Mouse (Mus musculus): Measurements from ENCODE around the gene Tmem221. TPM values are rescaled to one million over a fixed set of nuclear protein-coding genes. Genes with fewer than 3 reads are reported as not detected.

The Tmem221 gene
- polyA plus RNA-seq, 1 experiment from 2014 or later, result 0.53 TPM

DNA sequence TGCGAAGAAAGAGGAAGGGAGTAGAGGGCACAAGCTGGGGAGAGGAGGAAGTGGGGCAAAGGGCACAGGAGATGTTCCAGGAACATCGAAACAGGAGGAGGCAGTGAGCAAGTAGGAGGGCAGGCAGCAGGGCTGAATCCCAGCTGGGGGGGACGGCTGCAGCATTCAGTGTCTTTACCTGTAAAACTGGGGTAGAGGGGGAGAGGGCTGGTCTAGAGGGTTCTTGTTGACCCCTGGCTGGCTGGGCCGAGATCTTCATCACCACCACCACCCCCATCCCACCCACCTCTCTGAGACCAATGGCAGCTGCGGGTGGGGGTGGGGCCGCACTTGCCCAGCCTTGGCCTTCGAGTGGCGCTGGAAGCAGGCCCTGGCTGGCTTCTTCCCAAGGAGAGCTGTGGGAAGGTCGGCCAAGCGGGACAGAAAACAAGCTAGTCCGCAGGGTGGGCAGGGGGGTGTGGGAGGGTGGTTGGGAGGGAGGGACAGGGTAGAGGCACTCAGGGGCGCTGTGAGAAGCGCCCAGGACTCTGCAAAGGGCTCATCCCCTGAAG lies 9.8 kb upstream of the Tmem221 start, which contains the start of gene Slc27a1:
Gene Slc27a1 (plus strand): TSS at position 496 of the 551 bp plus-strand sequence.
- H3K36me3 ChIP-seq (ENCODE audit: control insufficient read depth, insufficient read depth, low read length), result no peaks in the 10 kb centered on the region
- H3K27ac ChIP-seq (replicated peaks in 1 of 2; ENCODE audit: control insufficient read depth in 1 of 2, insufficient read depth in 1 of 2, low read depth in 2 of 2, low read length in 2 of 2), result peak within 1 kb of the TSS in 1 of 2 experiments; percentile 64; a peak in 2 of 4 replicates
- ATAC-seq (ENCODE audit: insufficient number of reproducible peaks, insufficient read depth, low FRiP score, low read depth), result no peak
- H3K27me3 ChIP-seq (ENCODE audit: control insufficient read depth, insufficient read depth, low read length), result 0 out of 2 replicates have a peak, but pooled peaks cover 4% of the 10 kb centered on the region
- WGBS, result 16% methylated on average over 13 of the region's 13 CpGs
- peaks cover 16 to 26% of the 10 kb centered on the region in 2 experiments for H3K4me1 ChIP-seq (ENCODE audit: control insufficient read depth in 2 of 2, insufficient read depth in 2 of 2, low read length in 2 of 2)
- 0 out of 2 replicates have a peak, but pooled peaks cover 2% of the 10 kb centered on the region for H3K9me3 ChIP-seq (ENCODE audit: control insufficient read depth, low read length)
- peak within 1 kb of the TSS; percentile 73 for H3K9ac ChIP-seq (ENCODE audit: low read length)
- H3K4me2 ChIP-seq (ENCODE audit: low read length), result peak within 1 kb of the TSS; percentile 91
- peak within 1 kb of the TSS; percentile 53 to 54 for H3K4me3 ChIP-seq (ENCODE audit: control insufficient read depth in 1 of 2, insufficient read depth in 1 of 2, low read depth in 1 of 2, low read length in 2 of 2)

DNA sequence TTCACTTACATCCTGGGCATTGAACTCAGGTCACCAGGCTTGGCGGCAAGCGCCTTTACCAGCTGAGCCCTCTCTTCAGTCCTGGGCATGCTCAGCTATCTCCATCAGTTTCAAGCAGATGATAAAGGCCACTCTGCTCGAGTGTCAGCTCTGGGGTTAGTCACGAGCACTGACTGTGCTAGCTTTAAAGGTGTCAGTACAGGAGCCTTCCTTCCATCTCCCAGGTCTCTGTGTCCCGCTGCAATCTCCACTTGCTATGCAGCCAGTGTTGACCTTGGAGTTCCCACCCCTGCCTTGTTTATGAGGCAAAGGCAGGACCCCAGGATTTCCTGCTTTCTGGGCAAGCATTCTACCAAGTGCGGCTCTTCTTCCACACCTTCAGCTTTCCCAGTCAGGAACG lies 8.9 kb upstream of the Tmem221 start:
- peaks cover 14 to 23% of the 10 kb centered on the region in 2 experiments for H3K4me1 ChIP-seq (ENCODE audit: control insufficient read depth in 2 of 2, insufficient read depth in 2 of 2, low read length in 2 of 2)
- H3K4me3 ChIP-seq (ENCODE audit: control insufficient read depth in 1 of 2, insufficient read depth in 1 of 2, low read depth in 1 of 2, low read length in 2 of 2), result no peak overlapping the region
- no peaks in the 10 kb centered on the region for H3K36me3 ChIP-seq (ENCODE audit: control insufficient read depth, insufficient read depth, low read length)
- no peak overlapping the region for H3K27ac ChIP-seq (replicated peaks in 1 of 2; ENCODE audit: control insufficient read depth in 1 of 2, insufficient read depth in 1 of 2, low read depth in 2 of 2, low read length in 2 of 2)
- WGBS, result 63% methylated on average over 7 of the region's 7 CpGs
- H3K27me3 ChIP-seq (ENCODE audit: control insufficient read depth, insufficient read depth, low read length), result peaks cover 12% of the 10 kb centered on the region
- H3K4me2 ChIP-seq (ENCODE audit: low read length), result no peak overlapping the region
- 0 out of 2 replicates have a peak, but pooled peaks cover 2% of the 10 kb centered on the region for H3K9me3 ChIP-seq (ENCODE audit: control insufficient read depth, low read length)
- H3K9ac ChIP-seq (ENCODE audit: low read length), result no peak overlapping the region
- ATAC-seq (ENCODE audit: insufficient number of reproducible peaks, insufficient read depth, low FRiP score, low read depth), result no peak

DNA sequence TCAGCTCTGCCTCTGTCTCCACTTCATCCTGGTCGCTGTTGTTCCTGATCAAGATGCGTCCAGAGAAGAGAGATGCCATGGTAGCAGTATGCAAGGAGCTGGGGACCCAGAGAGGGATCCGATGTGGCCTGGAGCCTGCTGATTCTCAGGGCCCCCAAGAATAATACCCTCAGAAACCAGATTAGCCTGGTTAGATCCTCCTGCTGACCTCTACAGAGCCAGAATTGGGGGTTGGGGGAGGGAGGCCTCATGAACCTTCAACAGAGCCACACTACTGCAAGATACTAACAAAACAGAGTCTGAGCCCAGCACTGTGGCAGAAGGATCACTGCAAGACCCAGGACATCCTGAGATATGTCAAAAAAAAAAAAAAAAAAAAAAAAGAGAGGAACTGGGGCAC lies 7.8 kb upstream of the Tmem221 start, which contains the start of gene Nxnl1:
Gene Nxnl1 (minus strand): TSS at position 101 of the 400 bp plus-strand sequence.
- H3K4me2 ChIP-seq (ENCODE audit: low read length), result no peak within 1 kb of the TSS
- ATAC-seq (ENCODE audit: insufficient number of reproducible peaks, insufficient read depth, low FRiP score, low read depth), result no peak
- 52% methylated on average over 3 of the region's 3 CpGs for WGBS
- peaks cover 23% of the 10 kb centered on the region for H3K27me3 ChIP-seq (ENCODE audit: control insufficient read depth, insufficient read depth, low read length)
- H3K9me3 ChIP-seq (ENCODE audit: control insufficient read depth, low read length), result 0 out of 2 replicates have a peak, but pooled peaks cover 2% of the 10 kb centered on the region
- H3K4me1 ChIP-seq (ENCODE audit: control insufficient read depth in 2 of 2, insufficient read depth in 2 of 2, low read length in 2 of 2), result peaks cover 13 to 23% of the 10 kb centered on the region in 2 experiments
- H3K36me3 ChIP-seq (ENCODE audit: control insufficient read depth, insufficient read depth, low read length), result no peaks in the 10 kb centered on the region
- no peak within 1 kb of the TSS for H3K4me3 ChIP-seq (ENCODE audit: control insufficient read depth in 1 of 2, insufficient read depth in 1 of 2, low read depth in 1 of 2, low read length in 2 of 2)
- no peak within 1 kb of the TSS for H3K9ac ChIP-seq (ENCODE audit: low read length)
- no peak within 1 kb of the TSS for H3K27ac ChIP-seq (replicated peaks in 1 of 2; ENCODE audit: control insufficient read depth in 1 of 2, insufficient read depth in 1 of 2, low read depth in 2 of 2, low read length in 2 of 2)

DNA sequence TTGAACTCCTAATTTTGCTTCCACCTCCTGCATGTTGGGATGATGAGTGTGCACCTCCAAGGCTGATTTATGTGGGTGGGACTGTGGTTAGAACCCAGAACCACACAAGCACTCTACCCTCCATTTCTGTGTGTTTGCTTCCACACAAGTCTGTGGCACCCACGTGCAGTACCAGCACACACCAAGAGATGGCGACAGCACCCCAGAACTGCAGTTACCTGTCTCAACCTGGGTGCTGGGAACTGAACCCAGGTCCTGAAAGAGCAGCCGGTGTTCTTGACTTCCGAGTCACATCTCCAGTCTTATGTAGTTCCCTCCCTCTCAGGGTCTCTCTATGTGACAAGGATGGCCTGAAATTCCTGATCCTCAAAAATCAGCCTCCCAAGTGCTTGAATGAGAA lies 5.3 kb upstream of the Tmem221 start:
- no peak overlapping the region for H3K4me3 ChIP-seq (ENCODE audit: control insufficient read depth in 1 of 2, insufficient read depth in 1 of 2, low read depth in 1 of 2, low read length in 2 of 2)
- 0 out of 2 replicates have a peak, but pooled peaks cover 2% of the 10 kb centered on the region for H3K9me3 ChIP-seq (ENCODE audit: control insufficient read depth, low read length)
- WGBS, result 91% methylated on average over 4 of the region's 4 CpGs
- H3K27me3 ChIP-seq (ENCODE audit: control insufficient read depth, insufficient read depth, low read length), result peaks cover 48% of the 10 kb centered on the region
- no peak overlapping the region for H3K9ac ChIP-seq (ENCODE audit: low read length)
- no peak overlapping the region for H3K4me2 ChIP-seq (ENCODE audit: low read length)
- H3K4me1 ChIP-seq (ENCODE audit: control insufficient read depth in 2 of 2, insufficient read depth in 2 of 2, low read length in 2 of 2), result peaks cover 8 to 12% of the 10 kb centered on the region in 2 experiments
- ATAC-seq (ENCODE audit: insufficient number of reproducible peaks, insufficient read depth, low FRiP score, low read depth), result no peak
- H3K27ac ChIP-seq (replicated peaks in 1 of 2; ENCODE audit: control insufficient read depth in 1 of 2, insufficient read depth in 1 of 2, low read depth in 2 of 2, low read length in 2 of 2), result no peak overlapping the region
- no peaks in the 10 kb centered on the region for H3K36me3 ChIP-seq (ENCODE audit: control insufficient read depth, insufficient read depth, low read length)

DNA sequence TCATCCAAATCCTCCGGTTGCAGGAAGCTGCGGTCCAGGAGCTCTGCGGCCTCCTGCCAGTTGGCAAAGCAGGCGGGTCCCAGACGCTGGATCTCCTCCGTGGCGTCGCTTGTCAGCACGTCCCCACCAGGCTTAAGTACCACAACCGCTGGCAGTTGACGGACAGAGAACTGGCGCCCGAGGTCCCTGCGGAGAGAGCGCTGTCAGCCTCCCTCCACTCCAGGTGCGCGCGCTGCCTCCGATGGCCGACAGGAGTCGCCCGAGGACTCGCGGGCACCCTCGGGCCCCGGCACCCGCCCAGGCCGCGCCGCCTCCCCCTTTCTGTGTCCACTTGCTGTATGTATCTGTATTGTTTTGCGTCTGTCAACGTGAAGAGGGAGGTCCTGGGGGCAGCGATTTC lies 4.1 kb upstream of the Tmem221 start:
- Histone ChIP-seq H3K27ac (replicated peaks in 1 of 2; ENCODE audit: control insufficient read depth in 1 of 2, insufficient read depth in 1 of 2, low read depth in 2 of 2, low read length in 2 of 2) (no peak overlapping the region), H3K4me1 (ENCODE audit: control insufficient read depth in 2 of 2, insufficient read depth in 2 of 2, low read length in 2 of 2) (peaks cover 6 to 13% of the 10 kb centered on the region in 2 experiments), H3K36me3 (ENCODE audit: control insufficient read depth, insufficient read depth, low read length) (no peaks in the 10 kb centered on the region), H3K9me3 (ENCODE audit: control insufficient read depth, low read length) (0 out of 2 replicates have a peak, but pooled peaks cover 2% of the 10 kb centered on the region), H3K4me3 (ENCODE audit: control insufficient read depth in 1 of 2, insufficient read depth in 1 of 2, low read depth in 1 of 2, low read length in 2 of 2) (peak overlapping the region in 1 of 2 experiments; percentile 8; a peak in 1 of 4 replicates), H3K4me2 (ENCODE audit: low read length) (peak overlapping the region; percentile 50), H3K9ac (ENCODE audit: low read length) (peak overlapping the region; percentile 28), H3K27me3 (ENCODE audit: control insufficient read depth, insufficient read depth, low read length) (peaks cover 60% of the 10 kb centered on the region)
- 0 out of 2 replicates have a peak, but pooled peaks have one; percentile 35 for ATAC-seq (ENCODE audit: insufficient number of reproducible peaks, insufficient read depth, low FRiP score, low read depth)
- under 1% methylated on average over 31 of the region's 33 CpGs for WGBS

DNA sequence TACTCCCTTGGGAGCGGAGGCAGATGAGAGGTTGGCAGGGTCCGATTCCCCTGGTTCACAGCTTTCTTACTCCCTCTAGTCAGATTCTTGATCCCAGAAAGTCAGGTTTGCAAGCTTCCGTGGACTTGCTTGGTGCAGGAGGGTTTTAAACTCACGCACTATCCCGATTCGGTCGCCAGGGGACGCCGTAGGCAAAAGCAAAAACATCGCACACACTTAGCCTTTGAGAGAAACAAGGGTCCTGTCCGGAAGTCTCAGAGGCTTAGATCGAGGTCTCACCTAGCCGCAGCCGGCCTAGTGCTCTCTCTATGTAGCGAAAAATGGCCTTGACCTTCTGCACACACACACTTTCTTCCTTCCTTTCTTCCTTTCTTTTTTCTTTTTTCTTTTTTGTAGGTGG lies 2.7 kb upstream of the Tmem221 start:
- no peak for ATAC-seq (ENCODE audit: insufficient number of reproducible peaks, insufficient read depth, low FRiP score, low read depth)
- no peak overlapping the region for H3K4me3 ChIP-seq (ENCODE audit: control insufficient read depth in 1 of 2, insufficient read depth in 1 of 2, low read depth in 1 of 2, low read length in 2 of 2)
- H3K4me1 ChIP-seq (ENCODE audit: control insufficient read depth in 2 of 2, insufficient read depth in 2 of 2, low read length in 2 of 2), result peaks cover 6 to 13% of the 10 kb centered on the region in 2 experiments
- H3K9ac ChIP-seq (ENCODE audit: low read length), result no peak overlapping the region
- H3K4me2 ChIP-seq (ENCODE audit: low read length), result no peak overlapping the region
- 0 out of 2 replicates have a peak, but pooled peaks cover 2% of the 10 kb centered on the region for H3K9me3 ChIP-seq (ENCODE audit: control insufficient read depth, low read length)
- 3% methylated on average over 15 of the region's 15 CpGs for WGBS
- H3K27ac ChIP-seq (replicated peaks in 1 of 2; ENCODE audit: control insufficient read depth in 1 of 2, insufficient read depth in 1 of 2, low read depth in 2 of 2, low read length in 2 of 2), result no peak overlapping the region
- peaks cover 74% of the 10 kb centered on the region for H3K27me3 ChIP-seq (ENCODE audit: control insufficient read depth, insufficient read depth, low read length)
- H3K36me3 ChIP-seq (ENCODE audit: control insufficient read depth, insufficient read depth, low read length), result no peaks in the 10 kb centered on the region

DNA sequence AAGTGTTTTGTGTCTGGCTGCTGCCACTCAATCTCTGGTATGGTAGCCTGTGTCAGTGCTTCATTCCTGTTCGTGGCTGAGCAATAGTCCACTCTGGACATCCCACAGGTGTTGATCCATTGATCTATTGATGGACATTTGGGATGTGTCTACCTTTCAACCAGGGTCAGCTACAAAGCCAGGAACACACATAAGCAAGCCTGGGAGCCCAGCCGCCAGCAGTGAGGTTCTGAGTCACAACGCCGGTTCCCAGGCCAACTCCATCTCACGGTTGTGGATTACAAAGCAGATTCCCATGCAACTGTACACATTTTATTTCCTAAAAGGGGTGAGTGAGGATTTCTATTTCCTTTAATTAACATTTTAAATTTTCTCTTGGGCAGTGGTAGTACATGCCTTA lies 2.1 kb upstream of the Tmem221 start:
- Histone ChIP-seq H3K27me3 (ENCODE audit: control insufficient read depth, insufficient read depth, low read length) (peaks cover 75% of the 10 kb centered on the region), H3K4me1 (ENCODE audit: control insufficient read depth in 2 of 2, insufficient read depth in 2 of 2, low read length in 2 of 2) (peaks cover 6 to 13% of the 10 kb centered on the region in 2 experiments), H3K4me2 (ENCODE audit: low read length) (no peak overlapping the region), H3K9ac (ENCODE audit: low read length) (no peak overlapping the region), H3K9me3 (ENCODE audit: control insufficient read depth, low read length) (0 out of 2 replicates have a peak, but pooled peaks cover 2% of the 10 kb centered on the region), H3K36me3 (ENCODE audit: control insufficient read depth, insufficient read depth, low read length) (no peaks in the 10 kb centered on the region), H3K27ac (replicated peaks in 1 of 2; ENCODE audit: control insufficient read depth in 1 of 2, insufficient read depth in 1 of 2, low read depth in 2 of 2, low read length in 2 of 2) (no peak overlapping the region), H3K4me3 (ENCODE audit: control insufficient read depth in 1 of 2, insufficient read depth in 1 of 2, low read depth in 1 of 2, low read length in 2 of 2) (no peak overlapping the region)
- WGBS, result 83% methylated on average over 5 of the region's 5 CpGs
- ATAC-seq (ENCODE audit: insufficient number of reproducible peaks, insufficient read depth, low FRiP score, low read depth), result no peak

All from heart, embryonic 14.5 days (tissue).